Mouse (Mus musculus) embryonic stem cell, embryonic (primary cell): ENCODE measurements at regions not wholly inside any gene's neighbourhood (a gene's known extent, or its start where the extent isn't known, plus 50 kb on each side); places are given as distances from the start of the nearest gene placed in this dataset.
"Not testable (repeated sequence)": the region's sequence is repeated elsewhere in the genome, so short reads cannot be mapped to it uniquely, and the experiment has no call there.

ENCODE experiments used
- CTCF ChIA-PET, 4 experiments: fragments of 300-600 bp in 2 of 4; fragments of 350-600 bp in 2 of 4; sonication (Branson Sonifier 250); formaldehyde crosslinking; loops; one replicate each; lab custom pipeline; 2022; ENCODE audit warnings: inconsistent platforms in 2 of 4; lab: Charles Lee
- POLR2A ChIA-PET, 4 experiments: fragments of 300-600 bp in 2 of 4; fragments of 350-600 bp in 2 of 4; sonication (Branson Sonifier 250); formaldehyde crosslinking; loops; one replicate each; lab custom pipeline; 2022; ENCODE audit warnings: antibody characterized with exemption in 4 of 4, inconsistent platforms in 1 of 4; lab: Charles Lee

DNA sequence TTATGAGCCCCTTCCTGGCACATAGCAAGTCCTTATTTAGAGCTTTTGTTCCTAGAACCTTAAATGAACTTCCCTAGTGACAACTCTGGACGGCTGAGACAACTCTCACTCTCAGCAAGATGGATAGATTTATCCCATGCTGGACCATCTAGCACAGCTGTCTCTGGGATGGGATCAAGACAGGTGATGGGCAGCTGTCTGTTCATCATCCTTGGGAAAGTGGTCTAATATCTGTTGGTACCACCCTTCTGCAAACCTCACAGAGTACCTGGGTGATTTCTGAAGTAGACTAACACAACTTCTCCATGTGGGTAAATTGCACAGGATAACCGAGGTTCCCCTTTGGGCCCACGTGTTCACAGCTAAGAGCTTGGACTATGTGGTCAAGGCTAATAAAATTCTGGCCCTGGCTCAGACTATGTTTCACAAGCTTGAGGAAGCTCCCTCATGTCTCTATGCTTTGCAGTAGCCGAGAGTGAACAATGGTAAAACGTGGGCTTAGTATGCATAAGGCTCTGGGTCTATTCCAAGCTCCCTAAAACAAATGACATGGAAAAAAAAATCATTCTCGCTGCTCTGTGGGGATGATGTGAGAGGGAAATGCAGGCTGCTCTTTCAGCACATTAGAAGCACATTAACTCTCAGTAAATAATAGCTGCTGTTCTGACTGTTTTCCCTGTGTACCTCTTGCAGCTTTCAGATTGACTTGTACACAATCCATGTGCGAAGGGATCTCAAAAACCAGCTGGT lies 135.1 kb upstream of the 1700056E22Rik start:
- ChIA-PET POLR2A (interaction anchor here in 1 of 4 experiments (0.7 kb wide), 1 partner anchor 102 kb away, joined by 4 read pairs; no protein-coding TSS in a partner anchor), CTCF (no interaction called here)

DNA sequence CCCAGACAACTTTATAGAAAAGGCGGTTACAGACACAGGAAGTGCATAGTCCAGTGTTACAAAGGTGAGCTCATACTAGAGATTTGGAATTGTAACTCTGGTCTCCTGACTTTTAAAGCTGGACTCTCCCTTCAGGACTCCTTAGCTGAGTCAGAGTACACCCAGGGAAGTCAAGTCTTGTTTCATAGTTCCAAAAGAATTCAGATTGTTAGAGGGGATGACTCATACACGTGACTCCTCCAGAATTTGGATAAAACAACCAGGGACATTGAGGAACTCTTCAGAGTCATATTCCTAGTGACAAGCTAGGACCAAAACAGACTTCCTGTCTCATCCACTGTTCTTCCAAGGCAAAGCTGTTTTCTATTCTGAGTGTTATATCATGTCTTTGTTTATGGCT lies 132.8 kb upstream of the 1700056E22Rik start:
- POLR2A ChIA-PET, result no interaction called here
- CTCF ChIA-PET, result no interaction called here

DNA sequence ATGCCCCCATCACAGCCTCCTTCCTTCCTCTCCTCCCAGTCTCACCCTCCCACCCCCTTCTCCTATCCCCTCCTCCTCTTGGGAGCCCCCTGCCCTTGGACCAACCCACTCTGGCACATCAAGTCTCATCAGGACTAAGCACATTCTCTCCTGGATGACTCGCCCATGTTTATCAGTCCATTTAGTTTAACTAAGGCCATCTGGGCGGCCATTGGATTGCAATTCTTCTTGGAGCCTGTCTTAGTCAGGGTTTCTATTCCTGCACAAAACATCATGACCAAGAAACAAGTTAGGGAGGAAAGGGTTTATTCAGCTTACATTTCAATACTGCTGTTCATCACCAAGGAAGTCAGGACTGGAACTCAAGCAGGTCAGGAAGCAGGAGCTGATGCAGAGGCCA lies 128.4 kb upstream of the 1700056E22Rik start:
- CTCF ChIA-PET, POLR2A ChIA-PET: not testable (repeated sequence)

DNA sequence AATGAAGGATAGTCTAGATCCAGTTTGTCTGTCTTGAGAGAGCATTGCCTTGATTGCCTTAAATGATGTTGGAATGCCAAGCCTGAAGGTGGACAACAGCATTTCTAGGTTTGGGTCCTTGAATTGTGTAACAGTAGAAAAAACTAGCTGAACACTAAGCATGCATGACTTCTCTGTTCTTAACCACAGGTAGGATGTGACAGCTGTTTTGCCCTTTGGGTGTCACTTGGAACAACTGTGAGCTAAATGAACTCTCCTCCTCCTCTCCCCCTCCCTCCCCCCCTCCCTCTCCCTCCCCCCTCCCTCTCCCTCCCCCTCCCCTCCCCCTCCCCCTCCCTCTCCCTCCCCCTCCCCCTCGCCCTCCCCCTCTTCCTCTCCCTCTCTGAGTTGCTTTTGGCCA lies 113.6 kb upstream of the 1700056E22Rik start:
- ChIA-PET POLR2A (no interaction called here), CTCF (no interaction called here)

DNA sequence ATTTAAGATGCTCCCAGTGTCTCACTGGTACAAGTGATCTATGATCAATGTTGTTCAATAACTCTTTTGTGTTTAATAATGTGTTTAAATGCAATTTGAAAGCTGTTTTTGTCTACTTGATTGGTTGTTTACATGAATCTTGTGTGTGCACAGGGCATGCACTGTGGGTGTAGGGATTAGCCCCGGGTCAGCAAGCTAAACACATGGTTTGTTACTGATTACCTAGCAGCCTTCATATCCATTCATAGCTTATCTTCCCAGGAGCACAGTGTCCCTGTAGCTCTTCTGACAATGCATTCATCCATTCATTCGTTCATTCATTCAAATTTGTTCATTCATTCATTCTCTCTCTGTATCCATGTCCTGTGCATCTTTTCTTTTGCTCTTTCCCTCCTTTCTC lies 108.9 kb upstream of the 1700056E22Rik start:
- ChIA-PET POLR2A (no interaction called here), CTCF (interaction anchor here in 1 of 4 experiments (0.7 kb wide), 1 partner anchor 288 kb away, joined by 3 read pairs; no protein-coding TSS in a partner anchor)

DNA sequence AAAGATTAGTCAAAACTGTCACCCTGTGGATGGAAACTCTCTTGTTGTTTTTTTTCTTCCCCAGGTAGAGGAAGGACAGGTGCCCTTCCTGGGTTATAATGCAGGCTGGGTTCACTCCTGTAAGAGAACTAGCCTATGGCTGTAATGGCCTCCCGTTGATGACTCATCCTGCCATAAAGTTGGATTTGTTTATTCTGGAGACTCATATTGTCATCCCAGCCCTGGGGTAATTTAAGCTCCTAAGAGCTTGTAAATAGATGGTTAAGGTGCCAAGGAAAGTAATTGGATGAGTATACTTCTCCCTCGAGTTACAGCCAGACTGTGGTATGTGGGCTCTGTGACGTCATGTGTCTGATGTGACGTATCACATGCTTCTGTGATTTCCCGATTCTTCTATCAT lies 106.4 kb upstream of the 1700056E22Rik start:
- POLR2A ChIA-PET, result no interaction called here
- CTCF ChIA-PET, result interaction anchor here in 1 of 4 experiments (0.8 kb wide), 1 partner anchor 286 kb away, joined by 3 read pairs; no protein-coding TSS in a partner anchor

DNA sequence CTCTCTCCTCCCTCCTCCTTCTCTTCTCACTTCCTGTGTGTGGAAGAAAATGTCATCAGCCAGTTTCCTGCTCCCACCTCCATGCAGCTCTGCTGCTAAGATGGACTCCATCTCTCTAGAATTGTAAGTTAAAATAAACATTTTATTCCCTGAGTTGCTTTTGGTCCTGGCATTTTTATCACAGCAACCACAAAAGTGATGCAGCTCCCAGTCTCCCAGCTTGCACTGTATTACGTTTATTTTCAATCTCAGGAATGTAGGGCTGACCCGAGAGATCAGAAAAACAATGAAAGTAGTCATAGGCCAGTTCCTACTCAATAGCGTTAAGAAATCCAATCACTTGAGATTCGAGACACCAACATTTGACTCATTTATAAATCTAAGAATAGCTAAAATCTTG lies 106.0 kb upstream of the 1700056E22Rik start:
- POLR2A ChIA-PET, result no interaction called here
- CTCF ChIA-PET, result no interaction called here

DNA sequence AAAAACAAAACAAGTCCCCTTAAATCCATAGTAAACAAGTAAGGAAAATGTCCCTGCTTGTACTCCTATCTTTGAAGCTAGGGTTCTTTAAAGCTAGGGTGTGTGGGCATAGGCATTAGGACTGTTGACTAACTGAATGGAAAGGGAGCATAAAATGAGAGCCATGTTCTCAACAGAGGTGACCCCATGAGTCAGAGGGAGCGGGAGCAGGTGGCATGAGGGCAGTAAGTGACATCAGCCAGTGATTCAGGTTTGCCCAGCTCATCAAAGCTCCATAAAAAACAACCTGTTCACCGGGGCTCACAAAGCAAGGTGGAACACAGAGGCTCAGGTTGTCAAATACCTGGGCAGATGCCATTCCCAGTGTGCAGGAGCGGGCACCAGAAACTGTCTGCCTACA lies 104.6 kb upstream of the 1700056E22Rik start:
- ChIA-PET CTCF (interaction anchor here in 2 of 4 experiments (0.6 to 0.7 kb wide), 2 partner anchors 284 to 1146 kb away, joined by 3 to 6 read pairs; no protein-coding TSS in a partner anchor), POLR2A (no interaction called here)

DNA sequence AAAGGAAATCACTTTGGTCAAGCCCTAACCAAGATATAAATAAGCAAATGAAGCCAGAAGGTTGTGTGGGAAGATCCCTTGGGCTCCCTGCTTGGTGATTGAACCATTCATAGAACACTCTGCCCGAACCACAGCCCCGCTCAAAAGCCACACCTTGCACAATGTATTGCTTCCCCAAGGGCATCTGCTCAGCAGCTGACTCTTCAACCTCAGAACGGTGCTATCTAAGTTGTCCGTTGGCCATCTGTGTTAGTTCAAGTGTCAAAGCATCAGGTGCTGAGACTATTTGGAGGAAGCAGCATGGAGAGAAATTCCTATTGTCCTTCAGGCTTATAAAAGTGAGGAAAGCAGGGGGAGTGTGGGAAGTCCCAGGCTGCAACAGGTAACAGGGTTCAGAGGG lies 96.8 kb upstream of the 1700056E22Rik start:
- ChIA-PET CTCF (no interaction called here), POLR2A (no interaction called here)

DNA sequence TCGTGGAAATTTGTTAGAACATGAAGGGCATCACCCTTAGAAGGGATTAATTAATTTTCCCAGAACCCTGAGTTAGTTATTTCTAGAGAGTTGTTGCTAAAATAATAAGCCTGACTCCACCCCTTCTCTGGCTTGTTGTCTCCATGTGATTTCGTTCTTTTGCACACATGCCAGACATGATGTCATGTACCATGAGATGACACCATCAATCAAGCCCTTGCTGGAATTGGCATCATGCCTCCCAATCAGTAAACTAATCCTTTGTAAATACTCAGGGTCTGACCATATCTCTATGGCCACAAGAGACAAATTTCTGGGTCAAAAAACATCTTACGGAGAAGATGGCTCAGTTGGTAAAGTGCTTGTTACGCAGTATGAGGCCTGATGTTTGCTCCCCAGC lies 93.2 kb upstream of the 1700056E22Rik start:
- ChIA-PET CTCF (no interaction called here), POLR2A (no interaction called here)

DNA sequence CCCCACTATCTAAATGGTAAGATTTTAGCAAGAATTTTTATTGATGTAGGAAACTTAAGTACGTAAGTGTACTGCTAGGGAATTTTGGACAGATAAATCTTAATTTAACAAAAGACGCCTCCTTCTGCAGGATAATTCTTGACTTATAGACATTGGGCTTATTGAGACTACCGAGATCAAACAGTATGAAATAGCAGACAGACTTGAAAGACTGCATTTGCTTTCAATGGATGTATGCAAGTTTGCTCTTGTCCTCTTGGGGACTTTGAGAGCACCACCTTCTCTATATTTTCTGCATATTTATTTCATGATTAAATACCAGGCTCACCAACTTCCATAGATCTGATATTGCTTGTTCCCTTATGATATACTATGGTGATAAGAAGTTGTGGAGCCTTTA lies 92.8 kb upstream of the 1700056E22Rik start:
- ChIA-PET POLR2A (no interaction called here), CTCF (no interaction called here)
